8 mouse cellular contexts compared by ENCODE assay signal in the genomic region with DNA sequence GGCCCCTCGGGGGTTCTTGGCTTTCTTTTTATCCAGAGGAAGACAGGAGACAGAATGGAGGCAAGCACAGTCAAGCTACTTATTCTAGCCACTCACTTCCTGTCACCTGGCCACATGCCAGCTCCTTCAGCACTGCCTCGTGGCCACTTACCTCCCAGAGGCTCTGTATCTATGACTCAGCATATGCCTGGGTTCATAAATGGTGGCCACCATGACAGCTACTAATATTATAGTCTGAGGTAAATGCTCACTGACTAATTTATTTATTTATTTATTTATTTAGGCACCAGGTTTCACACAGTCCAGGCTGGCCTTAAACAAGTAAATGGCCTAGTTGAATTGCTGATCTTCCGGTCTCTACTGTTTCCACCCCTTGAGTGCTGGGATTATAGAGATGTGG. TPM values are rescaled to one million over a fixed set of nuclear protein-coding genes. Genes with fewer than 3 reads are reported as not detected.
DNase-seq lines count a peak whose midpoint lies in the region; ATAC-seq and TF ChIP-seq lines count a peak whose summit lies in the region.

No protein-coding gene starts in this region.

- no peaks in the 10 kb centered on the region for H3K27me3 ChIP-seq in hindbrain, postnatal 0 days (ENCODE audit: insufficient read depth, low read length)
- no peaks in the 10 kb centered on the region for H3K27me3 ChIP-seq in midbrain, postnatal 0 days (ENCODE audit: insufficient read depth, low read length)

- H3K4me1 ChIP-seq in hindbrain, postnatal 0 days (ENCODE audit: insufficient read depth, low read length), result no peaks in the 10 kb centered on the region
- H3K4me1 ChIP-seq in midbrain, postnatal 0 days (ENCODE audit: insufficient read depth, low read length), result no peaks in the 10 kb centered on the region

- H3K27ac ChIP-seq in hindbrain, postnatal 0 days, result no peak overlapping the region
- no peak overlapping the region for H3K27ac ChIP-seq in midbrain, postnatal 0 days (ENCODE audit: low read depth, low read length)

- peak; percentile 29 for DNase-seq in gastrocnemius, postnatal 10 days
- no peak for DNase-seq in gastrocnemius, postnatal 36 days
- peak; percentile 4 for DNase-seq in thymus, postnatal 25 days
- DNase-seq in thymus, adult 18-20 months, result no peak
- peak; percentile 52 for DNase-seq in hindbrain, postnatal 0 days (ENCODE audit: low spot score)
- DNase-seq in midbrain, postnatal 0 days (ENCODE audit: low spot score), result peak; percentile 46
- no peak for DNase-seq in urinary bladder, adult 2 months (ENCODE audit: low spot score)

- H3K9ac ChIP-seq in hindbrain, postnatal 0 days (replicated peaks; ENCODE audit: low read length), result no peak overlapping the region
- H3K9ac ChIP-seq in midbrain, postnatal 0 days (replicated peaks; ENCODE audit: low read length, poor library complexity, severe bottlenecking), result no peak overlapping the region

- no peaks in the 10 kb centered on the region for H3K9me3 ChIP-seq in hindbrain, postnatal 0 days (ENCODE audit: low read length)
- H3K9me3 ChIP-seq in midbrain, postnatal 0 days (ENCODE audit: low read length), result no peaks in the 10 kb centered on the region

- 48% methylated on average over 3 of the region's 3 CpGs for WGBS in hindbrain, postnatal 0 days
- 62% methylated on average over 3 of the region's 3 CpGs for WGBS in midbrain, postnatal 0 days

- H3K4me2 ChIP-seq in hindbrain, postnatal 0 days (ENCODE audit: low read depth, low read length), result no peak overlapping the region
- no peak overlapping the region for H3K4me2 ChIP-seq in midbrain, postnatal 0 days (ENCODE audit: low read depth, low read length, poor library complexity, severe bottlenecking)

- H3K4me3 ChIP-seq in hindbrain, postnatal 0 days (ENCODE audit: low read length), result no peak overlapping the region
- H3K4me3 ChIP-seq in midbrain, postnatal 0 days (ENCODE audit: low read depth, low read length), result no peak overlapping the region

- TF ChIP-seq CTCF in hindbrain, postnatal 0 days (IDR thresholded peaks at IDR 0.05; ENCODE audit: low read depth), result no peak
- no peak for TF ChIP-seq CTCF in midbrain, postnatal 0 days (IDR thresholded peaks at IDR 0.05)

- H3K36me3 ChIP-seq in hindbrain, postnatal 0 days (ENCODE audit: insufficient read depth, low read length), result peaks cover 56% of the 10 kb centered on the region
- H3K36me3 ChIP-seq in midbrain, postnatal 0 days (ENCODE audit: insufficient read depth, low read length), result peaks cover 65% of the 10 kb centered on the region

- 0 out of 2 replicates have a peak, but pooled peaks have one; percentile 43 for ATAC-seq in hindbrain, postnatal 0 days
- ATAC-seq in midbrain, postnatal 0 days (ENCODE audit: low FRiP score), result no peak
- ATAC-seq in activated CD4-positive, CD25-positive, alpha-beta regulatory T cell, adult 4 months, result no peak

- intact Hi-C loops in gastrocnemius, postnatal 36 days (cut with DNase I), result no loop called here

RNA-seq across cellular contexts. Expression of gene Lancl1, which starts 35.0 kb away (rescaled TPM):
- 10 to 100 TPM; 29.8 to 36.0 TPM for total RNA-seq in gastrocnemius, postnatal 10 days (2021)
- 10 to 100 TPM; 33.7 to 35.5 TPM for total RNA-seq in gastrocnemius, postnatal 36 days (2021)
- 143 and 156 TPM in 2 replicates for total RNA-seq in hindbrain, postnatal 0 days (2014; rRNA removed)
- 192 and 199 TPM in 2 replicates for polyA plus RNA-seq in hindbrain, postnatal 0 days (2015; fragmentation: Nextera tagmentation; extraction: Ambion mirVana)
- 122 and 127 TPM in 2 replicates for total RNA-seq in midbrain, postnatal 0 days (2014; rRNA removed)
- 187 and 192 TPM in 2 replicates for polyA plus RNA-seq in midbrain, postnatal 0 days (2015; fragmentation: Nextera tagmentation; extraction: Ambion mirVana)
- 95.6 and 133 TPM in 2 replicates for polyA plus RNA-seq in urinary bladder, adult 2 months (2012; rRNA removed)
- polyA plus RNA-seq in activated CD4-positive, CD25-positive, alpha-beta regulatory T cell, adult 4 months (2017; shearing (Covaris generic)), result 10 to 100 TPM; 31.3 to 32.3 TPM

RNA-seq across cellular contexts. Expression of gene Myl1, which starts 58.5 kb away (rescaled TPM):
- over 10,000 TPM; 26,825 to 29,046 TPM for total RNA-seq in gastrocnemius, postnatal 10 days (2021)
- total RNA-seq in gastrocnemius, postnatal 36 days (2021), result over 10,000 TPM; 25,842 to 31,394 TPM
- total RNA-seq in hindbrain, postnatal 0 days (2014; rRNA removed), result 0.99 and 8.7 TPM in 2 replicates
- 0.28 and 0.58 TPM in 2 replicates for polyA plus RNA-seq in hindbrain, postnatal 0 days (2015; fragmentation: Nextera tagmentation; extraction: Ambion mirVana)
- 0.38 and 2.6 TPM in 2 replicates for total RNA-seq in midbrain, postnatal 0 days (2014; rRNA removed)
- polyA plus RNA-seq in midbrain, postnatal 0 days (2015; fragmentation: Nextera tagmentation; extraction: Ambion mirVana), result 0.43 and 1.3 TPM in 2 replicates
- polyA plus RNA-seq in urinary bladder, adult 2 months (2012; rRNA removed), result 1.8 and 1.9 TPM in 2 replicates
- polyA plus RNA-seq in activated CD4-positive, CD25-positive, alpha-beta regulatory T cell, adult 4 months (2017; shearing (Covaris generic)), result not detected

Comparison
In these comparisons a context has a peak if more than half of its experiments do, and no peak if none do; other contexts are left out.
1. DNase-seq: peak in gastrocnemius, postnatal 10 days (single experiment), thymus, postnatal 25 days (single experiment), hindbrain, postnatal 0 days (single experiment) and midbrain, postnatal 0 days (single experiment); none in gastrocnemius, postnatal 36 days (0 of 2), thymus, adult 18-20 months (0 of 2) and urinary bladder, adult 2 months (single experiment).
2. RNA of gene Myl1, which starts 58.5 kb away (total RNA-seq): 25,842 to 31,394 TPM in gastrocnemius, postnatal 36 days and 26,825 to 29,046 TPM in gastrocnemius, postnatal 10 days; 0.38 to 2.6 TPM in midbrain, postnatal 0 days and 0.99 to 8.7 TPM in hindbrain, postnatal 0 days; every median in the first group is over 1,000 times any median in the second.